ENCODE assay signal across 28 mouse cellular contexts in the genomic region with DNA sequence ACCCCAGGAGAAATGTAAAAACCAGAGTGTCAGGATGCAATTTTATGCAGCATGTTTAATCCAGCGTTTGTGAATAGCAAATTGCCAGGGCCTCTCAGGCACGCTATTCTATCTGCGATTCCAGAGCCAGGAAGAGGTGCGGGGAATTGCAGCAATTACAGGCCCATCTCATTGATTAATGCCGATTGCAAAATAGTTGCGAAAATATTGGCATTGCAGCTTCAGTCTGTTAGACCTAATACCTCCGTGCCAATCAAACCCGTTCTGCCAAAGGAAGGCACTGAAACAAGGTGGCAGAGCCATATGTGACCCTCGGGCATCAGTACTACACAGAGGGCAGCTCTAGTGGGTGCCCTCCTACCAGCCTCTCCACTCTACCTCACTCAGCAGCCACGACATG.
"Had no signal": no experiment of that assay in that cellular context is flagged by ENCODE, and none has a peak within 500 bp of the region (broad histone marks: within the 10 kb centered on the region; RNA-seq: fewer than 3 reads in every experiment).

No protein-coding gene starts in this region.

- H3K9ac ChIP-seq: heart, embryonic 13.5 days; heart, embryonic 15.5 days; hindbrain, embryonic 13.5 days; hindbrain, embryonic 15.5 days; kidney, embryonic 15.5 days; limb, embryonic 13.5 days; limb, embryonic 15.5 days; liver, embryonic 13.5 days; liver, embryonic 15.5 days had no signal

- H3K4me3 ChIP-seq: gastrocnemius, adult 2 months; heart, adult 2 months; heart, embryonic 13.5 days; heart, embryonic 15.5 days; hindbrain, embryonic 13.5 days; hindbrain, embryonic 15.5 days; kidney, embryonic 15.5 days; limb, embryonic 13.5 days; limb, embryonic 15.5 days; liver, embryonic 13.5 days; liver, embryonic 15.5 days had no signal

- H3K4me1 ChIP-seq: kidney, embryonic 15.5 days; limb, embryonic 13.5 days; limb, embryonic 15.5 days; liver, embryonic 13.5 days; liver, embryonic 15.5 days had no signal

- H3K36me3 ChIP-seq: heart, embryonic 13.5 days; heart, embryonic 15.5 days; hindbrain, embryonic 13.5 days; hindbrain, embryonic 15.5 days; kidney, embryonic 15.5 days; limb, embryonic 13.5 days; limb, embryonic 15.5 days; liver, embryonic 13.5 days; liver, embryonic 15.5 days had no signal

- H3K27me3 ChIP-seq: heart, embryonic 15.5 days; liver, embryonic 13.5 days; liver, embryonic 15.5 days had no signal

- H3K4me2 ChIP-seq: heart, embryonic 11.5 days; heart, embryonic 13.5 days; heart, embryonic 15.5 days; hindbrain, embryonic 13.5 days; hindbrain, embryonic 15.5 days; kidney, embryonic 15.5 days; limb, embryonic 13.5 days; limb, embryonic 15.5 days; liver, embryonic 13.5 days; liver, embryonic 15.5 days had no signal

- H3K9me3 ChIP-seq: heart, embryonic 13.5 days; heart, embryonic 15.5 days; hindbrain, embryonic 13.5 days; hindbrain, embryonic 15.5 days; kidney, embryonic 15.5 days; limb, embryonic 13.5 days; limb, embryonic 15.5 days; liver, embryonic 13.5 days; liver, embryonic 15.5 days had no signal

- DNase-seq: gastrocnemius, adult 2 months; gastrocnemius, postnatal 10 days; gastrocnemius, postnatal 25 days; heart, adult 11 months; heart, adult 2 months; heart, postnatal 14 days; heart, postnatal 36 days; kidney, adult 11 months; kidney, adult 2 months; kidney, adult 9 months; kidney, postnatal 14 days; kidney, postnatal 36 days; layer of hippocampus, adult 9-11 months; layer of hippocampus, postnatal 36 days; left cerebral cortex, postnatal 4 days; liver, embryonic 13.5 days had no signal

- ATAC-seq: hindbrain, postnatal 0 days; intestine, embryonic 16.5 days had no signal

- H3K27ac ChIP-seq: gastrocnemius, adult 2 months; heart, adult 2 months; heart, embryonic 13.5 days; heart, embryonic 15.5 days; hindbrain, embryonic 13.5 days; hindbrain, embryonic 15.5 days; hindbrain, postnatal 0 days; kidney, embryonic 15.5 days; kidney, postnatal 0 days; limb, embryonic 13.5 days; limb, embryonic 15.5 days; liver, embryonic 13.5 days; liver, embryonic 15.5 days had no signal
